Mouse (Mus musculus) Patski (cell line): Measurements from ENCODE around the gene Man1c1. TPM values are rescaled to one million over a fixed set of nuclear protein-coding genes. Genes with fewer than 3 reads are reported as not detected.

Experiments used
- ATAC-seq: fragments of 100-300 bp; one replicate; pipeline ENCODE4 v1.8.0; 2021
- CTCF ChIA-PET: fragments of 350-600 bp; sonication (Branson Sonifier 250); formaldehyde crosslinking; loops from one replicate; lab custom pipeline; 2022; ENCODE audit warnings: inconsistent platforms; lab: Charles Lee
- POLR2A ChIA-PET: fragments of 350-600 bp; sonication (Branson Sonifier 250); formaldehyde crosslinking; loops from one replicate; lab custom pipeline; 2022; ENCODE audit warnings: antibody characterized with exemption, inconsistent platforms; lab: Charles Lee
- DNase-seq: peaks from one replicate; pipeline ENCODE4 v3.0.0-alpha.2; 2011; ENCODE audit warnings: low read depth, low spot score
- H3K27me3 ChIP-seq: fragments of 371-371 bp; one replicate; pipeline ENCODE4 v1.5.1; 2021
- CTCF ChIP-seq: fragments of 100-300 bp; IDR thresholded peaks from one replicate; pipeline ENCODE4 v1.5.1; 2021
- in situ Hi-C: fragments of 300-500 bp; cut with MboI; formaldehyde crosslinking; loops from 3 replicates; pipeline ENCODE4 v1.11.1; 2018; ENCODE audit warnings: low pct_unique_long_range_greater_than_20kb, mixed read lengths
- polyA plus RNA-seq: library from polyadenylated mRNA; unstranded; gene quantifications from one replicate; pipeline ENCODE4 v1.2.3, GENCODE M21; 2021

The Man1c1 gene
- polyA plus RNA-seq, 1 experiment from 2014 or later = 16.2 TPM

DNA sequence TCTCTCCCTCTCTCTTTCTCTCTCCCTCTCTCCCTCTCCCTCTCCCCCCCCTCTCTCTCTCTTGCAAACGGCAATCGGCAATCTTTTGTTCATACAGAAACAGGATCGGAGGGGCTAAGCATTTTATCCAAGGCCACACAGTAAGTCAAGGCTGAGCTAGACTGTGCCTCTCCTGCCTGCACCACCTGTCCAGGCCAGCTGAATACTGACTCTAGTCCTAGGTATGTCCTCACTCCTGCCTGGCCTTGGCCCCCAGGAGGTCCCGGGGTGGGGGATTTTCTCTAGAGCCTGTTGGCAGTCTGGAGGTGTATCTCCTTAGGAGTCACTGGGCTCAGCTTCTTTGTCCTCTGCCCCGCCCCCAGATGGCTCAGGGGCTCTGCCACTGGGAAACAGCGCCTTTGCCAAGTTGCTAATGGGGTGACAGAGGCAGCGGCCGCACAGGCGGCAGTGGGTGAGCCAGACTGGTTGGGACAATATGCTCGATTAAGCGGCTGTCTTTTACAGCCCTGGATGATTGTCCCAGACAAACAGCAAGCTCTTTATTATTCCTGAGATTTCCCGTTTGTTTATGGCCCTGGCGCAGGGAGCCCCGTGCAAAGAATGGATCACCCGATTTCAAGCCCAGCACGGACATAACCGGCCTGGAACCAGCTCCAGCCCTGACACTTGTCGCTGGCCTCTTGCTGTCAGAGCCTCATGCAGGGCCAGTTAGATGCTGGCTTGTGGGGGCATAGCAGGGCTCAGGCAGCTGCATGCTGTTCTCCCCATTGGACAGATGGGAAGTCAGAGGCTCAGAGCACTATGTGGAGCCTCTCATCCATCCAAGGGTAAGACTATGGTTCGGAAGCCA is 136.5 kb downstream of the Man1c1 start:
- in situ Hi-C loops = no loop called here
- ChIA-PET POLR2A (no interaction called here), CTCF (interaction anchor here (1.3 kb wide), 1 partner anchor 133 kb away, joined by 3 read pairs; no protein-coding TSS in a partner anchor)
- no peak for DNase-seq
- TF ChIP-seq CTCF = no peak
- no peak for ATAC-seq
- H3K27me3 ChIP-seq = no peaks in the 10 kb centered on the region

DNA sequence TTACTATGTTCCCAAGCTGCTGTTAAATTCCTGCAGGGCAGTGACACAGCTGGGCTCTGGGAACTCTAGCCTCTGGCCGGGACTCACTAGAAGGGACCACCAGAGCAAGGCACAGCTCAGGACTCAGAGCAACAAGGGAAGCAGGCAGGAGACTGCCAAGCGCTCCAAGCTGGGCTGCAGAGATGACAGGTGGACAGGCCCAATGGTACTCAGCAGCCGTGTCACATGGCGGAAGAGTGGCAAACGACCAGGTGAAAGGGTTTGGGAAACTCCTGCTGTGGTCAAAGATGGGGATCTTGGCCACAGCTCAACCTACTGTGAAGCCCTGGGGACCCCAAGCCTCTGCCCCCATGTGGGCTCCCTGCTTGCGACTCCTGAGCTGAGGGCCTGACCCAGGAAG is 140.0 kb downstream of the Man1c1 start:
- CTCF ChIA-PET = interaction anchor here (1.4 kb wide), 1 partner anchor 150 kb away, joined by 3 read pairs; no protein-coding TSS in a partner anchor
- POLR2A ChIA-PET = no interaction called here
- no peak for ATAC-seq
- DNase-seq = no peak
- in situ Hi-C loops = no loop called here
- H3K27me3 ChIP-seq = no peaks in the 10 kb centered on the region
- no peak for TF ChIP-seq CTCF

DNA sequence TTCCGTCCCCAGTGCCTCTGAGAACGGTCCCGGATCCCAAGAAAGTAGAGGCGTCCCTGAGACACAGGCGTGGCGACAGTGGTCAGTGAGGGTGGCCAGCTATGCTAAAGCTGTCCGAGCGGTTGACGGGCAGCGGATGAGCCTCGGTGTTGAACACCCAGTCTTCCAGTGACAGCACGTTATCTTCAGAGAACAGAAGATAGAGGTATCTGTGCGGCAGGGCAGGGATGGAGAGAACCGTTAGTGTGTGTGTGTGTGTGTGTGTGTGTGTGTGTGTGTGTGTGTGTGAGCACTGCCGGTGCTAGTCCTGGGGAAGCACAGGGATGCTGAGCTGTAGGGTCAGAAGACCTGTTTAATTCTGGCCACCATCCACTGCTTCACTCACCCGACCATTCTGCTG is 140.5 kb downstream of the Man1c1 start:
- H3K27me3 ChIP-seq = no peaks in the 10 kb centered on the region
- POLR2A ChIA-PET = no interaction called here
- DNase-seq (no peak), ATAC-seq (no peak)
- CTCF ChIA-PET = interaction anchor here (1.4 kb wide), 1 partner anchor 151 kb away, joined by 3 read pairs; no protein-coding TSS in a partner anchor
- in situ Hi-C loops = no loop called here
- TF ChIP-seq CTCF = no peak

DNA sequence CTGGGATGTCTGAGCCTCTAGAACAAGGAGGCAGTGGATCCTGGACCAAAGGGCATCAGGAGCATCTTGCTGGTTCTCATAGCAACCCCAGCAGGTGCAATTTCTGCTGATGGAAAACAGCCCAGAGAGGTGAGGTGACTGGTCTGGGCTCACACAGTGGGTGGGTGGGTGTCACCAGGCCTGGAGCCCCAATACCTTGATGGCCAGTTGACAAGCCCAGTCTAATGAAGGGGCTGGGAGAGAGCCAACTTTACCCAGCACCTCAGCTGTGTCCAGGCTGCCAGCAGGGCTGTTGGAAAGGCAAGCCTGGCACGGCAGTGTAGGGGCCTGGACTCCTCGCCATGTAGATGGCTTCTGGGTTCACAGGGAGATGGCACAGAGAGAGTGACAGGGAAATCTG is 142.1 kb downstream of the Man1c1 start:
- POLR2A ChIA-PET = no interaction called here
- CTCF ChIA-PET = no interaction called here
- no peaks in the 10 kb centered on the region for H3K27me3 ChIP-seq
- ATAC-seq (no peak), DNase-seq (no peak)
- no peak for TF ChIP-seq CTCF
- in situ Hi-C loops = no loop called here

DNA sequence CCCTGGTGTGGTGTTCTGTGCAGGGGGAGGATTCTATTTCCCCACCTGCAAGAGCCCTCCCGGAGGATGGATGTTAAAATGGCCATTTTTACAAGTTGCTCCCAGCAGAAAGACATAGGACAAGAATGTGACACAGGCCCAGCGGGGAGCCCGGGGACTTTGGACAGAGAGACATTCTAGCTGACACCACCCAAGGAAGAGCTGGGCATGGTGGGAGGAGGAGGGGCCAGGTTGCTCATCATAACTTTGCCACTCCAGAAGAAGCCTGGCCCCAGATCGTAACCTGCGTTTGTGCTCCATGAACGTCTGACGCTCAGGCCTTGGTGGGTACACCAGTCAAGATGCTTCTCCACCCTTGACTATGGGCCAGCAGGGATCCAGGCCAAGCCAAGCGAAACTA is 143.4 kb downstream of the Man1c1 start:
- ATAC-seq = no peak
- POLR2A ChIA-PET = no interaction called here

DNA sequence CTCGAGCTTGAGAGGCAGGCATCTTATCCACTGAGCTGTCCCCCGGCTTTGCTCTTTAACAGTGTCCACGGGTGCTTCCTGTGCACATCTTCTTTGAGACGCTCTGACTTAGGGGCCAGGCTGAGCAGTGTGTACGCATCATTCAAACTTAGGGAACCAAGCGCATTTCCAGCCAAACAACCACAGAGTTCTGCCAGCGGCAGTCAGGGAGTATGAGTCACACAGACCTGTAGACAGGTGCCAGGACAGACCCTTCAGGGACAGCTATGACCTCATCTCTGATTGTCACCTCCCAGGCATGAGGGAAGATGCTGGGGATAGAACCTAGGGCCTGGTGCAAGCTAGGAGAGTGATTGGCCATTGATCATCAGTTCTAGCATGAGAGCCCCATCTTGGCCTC is 144.9 kb downstream of the Man1c1 start:
- no peak for DNase-seq
- in situ Hi-C loops = no loop called here
- no peaks in the 10 kb centered on the region for H3K27me3 ChIP-seq
- ChIA-PET POLR2A (no interaction called here), CTCF (no interaction called here)
- no peak for ATAC-seq
- no peak for TF ChIP-seq CTCF

More for the DNA sequence above, 143.4 kb downstream of the Man1c1 start:
- in situ Hi-C loops = no loop called here
- TF ChIP-seq CTCF = no peak
- DNase-seq = no peak
- H3K27me3 ChIP-seq = no peaks in the 10 kb centered on the region
- CTCF ChIA-PET = interaction anchor here (0.9 to 1.2 kb wide), 2 partner anchors 10 to 153 kb away, joined by 3 read pairs; no protein-coding TSS in a partner anchor

DNA sequence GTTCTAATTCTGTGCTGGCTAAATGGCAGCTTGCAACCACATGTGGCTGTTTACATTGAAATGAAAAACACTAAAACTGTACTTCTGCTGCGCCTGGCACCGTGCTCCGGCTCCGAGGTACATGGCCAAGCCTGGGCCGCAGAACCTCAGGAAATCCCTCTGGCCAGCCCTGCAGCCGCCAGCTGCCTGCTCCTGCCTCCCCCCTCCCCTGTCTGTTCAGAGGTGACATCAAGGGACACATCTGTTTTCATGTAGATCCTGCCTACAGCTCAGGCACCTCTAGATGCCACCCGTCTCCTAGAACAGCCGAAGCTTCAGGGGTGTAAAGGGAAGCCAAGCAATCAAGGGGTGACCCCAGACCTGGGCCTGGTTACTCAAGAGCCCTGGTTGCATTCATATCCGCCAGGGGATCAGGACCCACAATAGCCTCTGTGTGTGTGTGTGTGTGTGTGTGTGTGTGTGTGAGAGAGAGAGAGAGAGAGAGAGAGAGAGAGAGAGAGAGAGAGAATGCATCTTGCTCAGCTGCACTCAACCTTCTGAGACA is 145.4 kb downstream of the Man1c1 start:
- no peaks in the 10 kb centered on the region for H3K27me3 ChIP-seq
- in situ Hi-C loops = no loop called here
- ATAC-seq (no peak), DNase-seq (no peak)
- POLR2A ChIA-PET = interaction anchor here (0.6 to 0.8 kb wide), 2 partner anchors 23 to 75 kb away, joined by 3 to 4 read pairs; no protein-coding TSS in a partner anchor
- TF ChIP-seq CTCF = no peak
- CTCF ChIA-PET = no interaction called here

DNA sequence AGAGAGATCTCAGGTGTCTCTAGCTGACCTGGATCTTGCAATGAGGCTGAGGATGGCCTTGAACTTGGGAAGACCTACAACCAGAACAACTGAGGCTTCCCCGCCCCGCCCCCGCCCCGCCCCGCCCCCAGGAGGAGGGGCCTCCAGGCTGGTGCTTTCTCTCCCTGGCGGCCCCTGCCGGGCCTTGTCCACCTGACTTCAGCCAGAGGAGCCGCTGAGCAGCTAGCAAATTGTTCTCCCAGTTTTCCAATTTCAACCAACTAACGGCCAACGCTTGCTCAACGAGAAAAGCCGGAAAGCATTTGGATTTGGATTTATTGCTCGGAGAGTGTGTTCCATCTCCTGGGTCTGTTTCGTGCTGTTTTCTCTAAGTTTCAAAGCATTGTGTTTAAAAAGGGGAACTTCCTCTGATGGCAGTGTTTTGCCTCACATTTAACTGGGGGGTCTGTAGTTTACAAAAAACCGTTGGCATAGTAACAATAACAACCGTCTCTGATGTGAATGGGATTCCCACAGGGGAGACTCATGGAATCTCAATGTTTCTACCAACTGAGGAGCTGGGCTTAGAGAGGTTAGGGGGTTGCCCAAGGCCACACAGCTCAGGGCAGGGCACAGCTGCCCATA is 146.4 kb downstream of the Man1c1 start:
- H3K27me3 ChIP-seq = no peaks in the 10 kb centered on the region
- ATAC-seq (no peak), DNase-seq (no peak)
- ChIA-PET POLR2A (interaction anchor here (0.6 kb wide), 1 partner anchor 74 kb away, joined by 3 read pairs; no protein-coding TSS in a partner anchor), CTCF (no interaction called here)
- in situ Hi-C loops = no loop called here
- TF ChIP-seq CTCF = no peak

DNA sequence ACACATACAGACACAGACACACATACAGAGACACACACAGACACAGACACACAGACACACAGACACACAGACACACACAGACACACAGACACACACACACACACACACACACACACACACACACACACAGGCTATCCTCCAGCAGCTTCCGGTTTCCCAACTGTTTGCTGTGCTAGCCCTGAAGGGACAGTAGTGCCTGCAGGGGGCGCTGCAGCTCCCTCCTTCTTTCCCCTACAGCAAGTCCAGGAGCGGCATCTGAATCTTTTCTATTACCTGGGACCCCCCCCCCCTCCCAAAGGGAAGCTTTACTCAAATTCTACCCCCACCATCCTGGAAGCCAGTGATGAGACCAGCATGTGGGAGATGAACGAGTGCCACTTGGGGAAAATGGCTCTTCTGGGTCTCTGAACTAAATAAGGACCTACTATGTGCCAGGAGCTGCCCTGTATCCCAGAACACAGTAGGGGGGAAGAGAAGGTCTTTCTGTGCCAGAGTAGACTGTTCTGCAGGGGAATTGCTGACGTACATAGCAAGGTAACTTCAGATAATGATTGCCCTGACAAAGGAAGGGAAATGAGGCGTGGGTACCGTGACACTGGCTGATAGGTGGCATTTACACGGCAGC is 148.0 kb downstream of the Man1c1 start:
- ChIA-PET POLR2A (no interaction called here), CTCF (interaction anchor here (0.7 to 1.4 kb wide), 3 partner anchors 113 to 243 kb away, joined by 3 to 5 read pairs (median 3); no protein-coding TSS in a partner anchor)
- in situ Hi-C loops = no loop called here
- DNase-seq = no peak
- H3K27me3 ChIP-seq = no peaks in the 10 kb centered on the region
- ATAC-seq = no peak
- TF ChIP-seq CTCF = no peak

DNA sequence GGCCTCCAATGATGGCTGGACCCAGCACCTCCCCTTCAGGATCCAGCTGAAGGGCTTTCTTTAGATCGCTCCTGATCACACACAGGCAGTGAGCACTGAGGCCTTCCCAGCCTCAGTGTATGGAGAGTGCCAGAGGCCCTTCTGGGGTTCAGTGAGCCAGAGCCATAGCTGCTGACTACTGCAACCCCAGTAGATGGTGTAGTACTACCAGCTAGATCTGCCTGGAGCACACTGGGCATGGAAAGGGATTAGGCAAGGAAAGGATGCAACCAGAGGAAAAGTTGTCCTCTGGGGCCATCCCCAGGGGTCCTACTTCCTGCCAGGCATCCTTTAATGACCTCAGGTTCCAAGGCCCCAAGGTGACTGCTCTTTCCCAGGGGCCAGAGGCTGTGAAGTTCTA is 150.5 kb downstream of the Man1c1 start:
- in situ Hi-C loops = no loop called here
- H3K27me3 ChIP-seq = no peaks in the 10 kb centered on the region
- TF ChIP-seq CTCF = no peak
- peak; percentile 37 for ATAC-seq
- DNase-seq = no peak
- POLR2A ChIA-PET = no interaction called here
- CTCF ChIA-PET = interaction anchor here (0.8 to 1.4 kb wide), 2 partner anchors 160 to 245 kb away, joined by 4 to 6 read pairs; no protein-coding TSS in a partner anchor
